Mouse (Mus musculus) kidney, postnatal 4 days (tissue): ENCODE measurements around the gene Etnppl.

Experiments
- DNase-seq, 2 experiments: peaks; one replicate each; pipeline ENCODE4 v3.0.0; 2021; ENCODE audit warnings: mixed read lengths in 2 of 2

Gene Etnppl

DNA sequence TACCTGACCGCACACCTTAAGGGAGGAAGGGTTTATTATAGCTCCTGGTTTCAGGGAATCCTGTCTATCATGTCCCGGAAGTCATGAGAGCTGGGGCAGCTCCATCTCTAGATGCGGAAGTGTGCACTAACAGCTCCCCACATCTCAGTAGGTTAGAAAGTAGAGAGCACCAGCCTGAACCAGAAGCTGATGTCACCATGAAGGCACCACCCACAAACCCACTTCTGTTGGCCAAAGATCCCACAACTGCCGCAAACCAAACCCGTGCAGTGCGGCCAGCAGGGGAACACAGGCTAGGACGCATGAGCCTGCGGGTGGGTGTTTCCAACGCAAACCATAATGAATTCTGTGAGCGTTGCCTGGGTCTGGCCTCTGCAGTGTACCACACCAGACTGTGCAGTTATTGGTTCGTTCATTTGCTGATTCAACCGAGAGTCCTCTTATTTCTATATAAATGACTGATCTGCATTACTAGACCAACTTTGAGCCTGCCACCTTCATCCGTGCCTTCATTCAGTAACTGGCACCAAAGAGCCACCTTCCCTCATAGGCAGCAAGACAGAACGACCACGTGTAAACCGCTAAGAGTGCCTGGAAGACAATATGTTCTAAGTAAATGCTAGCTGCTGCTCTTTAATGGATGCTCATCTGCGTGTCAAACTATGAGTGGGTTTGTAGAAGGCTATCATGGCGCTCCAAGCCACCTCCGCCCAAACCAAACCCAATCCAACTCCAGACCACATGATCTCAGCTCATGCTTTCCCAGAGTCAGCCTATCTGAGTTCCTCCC lies 60.6 kb downstream of the Etnppl start:
- DNase-seq = no peak

DNA sequence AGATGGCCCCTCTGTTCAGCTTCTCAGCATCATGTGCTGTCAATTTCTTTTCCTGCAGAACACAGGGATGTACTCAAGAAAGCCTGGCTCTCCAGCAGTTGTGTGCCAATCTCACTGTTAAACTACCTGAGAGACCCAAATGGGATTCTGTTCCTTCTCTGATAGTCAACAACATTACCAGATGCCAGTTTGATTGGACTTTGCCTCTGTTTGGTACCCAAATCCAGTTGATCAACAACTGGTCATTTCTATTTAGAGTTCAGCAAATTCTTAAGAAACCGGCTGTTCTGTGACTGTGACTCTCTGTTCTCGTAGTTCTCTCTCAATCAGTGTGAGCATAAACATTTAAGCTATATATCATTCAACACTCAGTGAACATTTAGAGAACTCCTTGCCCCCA lies 64.0 kb downstream of the Etnppl start:
- no peak for DNase-seq

DNA sequence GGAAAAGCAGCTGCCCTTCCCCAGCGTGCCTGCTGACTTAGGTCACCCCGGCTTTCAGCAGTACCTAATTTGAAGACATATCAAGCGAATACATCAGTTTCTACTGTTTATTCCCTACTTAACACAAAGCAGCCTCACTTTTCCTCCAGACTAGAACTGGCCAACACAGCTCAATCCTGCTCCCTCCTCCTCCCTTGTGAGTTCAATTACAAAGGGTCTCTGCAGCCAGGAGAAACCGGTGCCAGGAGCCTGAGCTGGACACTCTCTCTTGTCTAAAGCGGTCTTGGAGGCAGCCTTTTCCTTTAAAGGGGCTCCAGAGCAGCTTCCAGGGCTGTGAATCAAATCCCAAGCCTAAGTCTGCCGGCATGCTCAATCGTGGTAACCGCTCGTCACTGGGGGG lies 64.9 kb downstream of the Etnppl start:
- DNase-seq = no peak

DNA sequence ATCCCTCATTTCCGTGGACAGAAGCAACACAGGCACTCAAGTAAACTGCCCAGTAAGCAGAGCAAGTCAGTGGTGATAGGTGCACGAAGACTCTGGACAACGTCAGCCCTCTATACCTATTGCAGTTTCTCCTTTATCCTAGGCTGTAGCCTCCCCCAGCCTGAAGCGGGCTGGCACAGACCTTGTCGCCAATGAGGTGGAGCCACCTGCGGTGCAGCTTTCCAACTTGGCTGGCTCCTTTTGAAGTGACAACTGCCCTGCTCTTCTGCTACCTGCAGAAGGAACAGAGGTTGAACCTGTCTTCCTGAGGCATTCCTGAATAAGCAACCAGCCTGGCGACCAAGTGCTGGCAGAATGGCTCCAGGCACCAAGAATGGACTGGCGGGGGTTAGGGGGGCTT lies 66.6 kb downstream of the Etnppl start:
- DNase-seq = no peak

DNA sequence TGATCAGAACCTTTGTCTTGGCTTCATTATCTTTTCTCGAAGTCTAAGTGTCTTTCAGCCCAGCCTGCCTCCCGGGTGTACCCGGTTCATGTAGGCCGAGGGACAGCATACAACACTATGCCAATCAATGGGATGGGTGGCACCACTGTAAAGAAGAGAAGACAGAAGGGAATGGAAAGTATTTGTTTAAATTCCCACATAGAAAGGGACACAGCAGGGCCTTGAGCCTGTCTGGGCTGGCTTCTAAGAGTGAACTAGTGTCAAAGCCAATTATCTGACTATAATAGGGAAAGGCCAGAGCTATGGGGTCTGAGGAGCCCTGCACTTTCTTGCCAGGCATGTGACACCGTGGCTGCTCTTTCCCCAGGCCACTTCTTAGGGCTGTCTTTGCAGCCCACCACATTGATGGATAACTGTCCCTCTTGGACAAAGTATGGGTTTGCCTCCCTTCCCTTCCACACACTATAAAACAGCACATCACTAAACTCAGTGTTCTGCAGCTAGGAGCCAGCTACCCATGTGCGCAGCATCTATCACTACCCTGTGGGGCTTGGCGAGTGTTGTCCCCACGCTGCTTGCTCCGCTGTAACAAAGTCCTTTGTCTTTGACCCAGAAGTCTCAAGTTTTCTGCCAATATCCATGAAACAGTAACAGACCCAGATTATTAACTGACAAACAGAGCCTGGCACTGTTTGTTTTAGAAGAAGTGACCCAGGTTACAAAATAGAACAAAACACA lies 67.2 kb downstream of the Etnppl start:
- no peak for DNase-seq

DNA sequence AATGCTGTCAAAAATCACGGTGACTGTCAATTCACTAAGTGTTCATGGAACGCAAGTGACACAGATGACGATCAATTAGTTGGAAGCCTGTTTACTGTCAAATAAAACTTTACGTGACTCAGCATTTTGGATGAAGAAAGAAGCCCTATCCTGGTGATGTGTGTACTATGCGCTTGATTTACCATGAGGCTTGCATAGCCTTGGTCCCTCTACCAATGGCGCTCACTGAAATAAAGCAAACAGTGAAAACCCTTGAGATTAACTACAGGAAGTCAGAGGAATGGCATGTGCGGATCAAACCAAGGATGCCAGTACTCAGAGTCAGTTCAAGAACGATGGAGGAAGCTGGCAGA lies 67.7 kb downstream of the Etnppl start:
- no peak for DNase-seq

DNA sequence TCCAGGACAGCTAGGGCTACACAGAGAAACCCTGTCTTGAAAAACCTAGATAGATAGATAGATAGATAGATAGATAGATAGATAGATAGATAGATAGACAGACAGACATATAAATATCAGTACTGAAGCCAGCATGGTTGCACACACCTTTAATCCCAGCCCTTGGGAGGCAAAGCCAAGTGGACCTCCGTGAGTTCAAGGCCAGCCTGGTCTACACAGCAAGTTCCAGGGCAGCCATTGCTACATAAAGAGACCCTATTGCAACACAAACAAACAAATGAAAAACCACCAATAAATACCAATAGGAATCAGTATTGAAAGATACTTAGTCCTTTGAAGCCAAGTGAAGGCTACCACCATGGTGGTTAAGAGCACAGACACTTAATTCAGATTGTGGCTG lies 69.8 kb downstream of the Etnppl start:
- DNase-seq = no peak
